Mouse (Mus musculus) forebrain, embryonic 10.5 days (tissue): ENCODE results near the gene Fat3. TPM values are rescaled to one million over a fixed set of nuclear protein-coding genes. Genes with fewer than 3 reads are reported as not detected.

Experiments
- DNase-seq: peaks from one replicate; pipeline ENCODE4 v3.0.0-alpha.2; 2017; ENCODE audit warnings: low spot score; ENCODE audit errors: extremely low spot score
- H3K27ac ChIP-seq: fragments of 300-500 bp; sonication (generic); 2 replicates; pipeline ENCODE4 v1.5.1; 2016; ENCODE audit warnings: mild to moderate bottlenecking
- H3K27me3 ChIP-seq: fragments of 300-500 bp; sonication (generic); 2 replicates; pipeline ENCODE4 v1.6.1; 2016; ENCODE audit warnings: mild to moderate bottlenecking; ENCODE audit not compliant: poor library complexity, severe bottlenecking
- H3K36me3 ChIP-seq: fragments of 300-500 bp; sonication (generic); replicated peaks from 2 replicates; pipeline ENCODE4 v1.6.1; 2016; ENCODE audit warnings: mild to moderate bottlenecking, moderate library complexity
- H3K4me1 ChIP-seq: fragments of 300-500 bp; sonication (generic); 2 replicates; pipeline ENCODE4 v1.6.1; 2016
- H3K4me3 ChIP-seq: fragments of 300-500 bp; sonication (generic); 2 replicates; pipeline ENCODE4 v1.5.1; 2016; ENCODE audit warnings: mild to moderate bottlenecking, moderate library complexity
- H3K9me3 ChIP-seq: fragments of 300-500 bp; sonication (generic); 2 replicates; pipeline ENCODE4 v1.6.1; 2016; ENCODE audit warnings: mild to moderate bottlenecking, moderate library complexity
- WGBS: fragments of 180-500 bp; shearing (Covaris S2); methylation state at CpG from one replicate; pipeline ENCODE4 v1.1.7; 2016; 5-methylcytosine and 5-hydroxymethylcytosine counted together
- polyA plus RNA-seq: library from polyadenylated mRNA; unstranded; fragments of >200 nt; fragmentation: Nextera tagmentation; extraction: Ambion mirVana; gene quantifications from 2 replicates; pipeline ENCODE4 v1.2.1, GENCODE M21; 2016

Gene Fat3
- polyA plus RNA-seq, 1 experiment from 2014 or later: 5.2 TPM

DNA sequence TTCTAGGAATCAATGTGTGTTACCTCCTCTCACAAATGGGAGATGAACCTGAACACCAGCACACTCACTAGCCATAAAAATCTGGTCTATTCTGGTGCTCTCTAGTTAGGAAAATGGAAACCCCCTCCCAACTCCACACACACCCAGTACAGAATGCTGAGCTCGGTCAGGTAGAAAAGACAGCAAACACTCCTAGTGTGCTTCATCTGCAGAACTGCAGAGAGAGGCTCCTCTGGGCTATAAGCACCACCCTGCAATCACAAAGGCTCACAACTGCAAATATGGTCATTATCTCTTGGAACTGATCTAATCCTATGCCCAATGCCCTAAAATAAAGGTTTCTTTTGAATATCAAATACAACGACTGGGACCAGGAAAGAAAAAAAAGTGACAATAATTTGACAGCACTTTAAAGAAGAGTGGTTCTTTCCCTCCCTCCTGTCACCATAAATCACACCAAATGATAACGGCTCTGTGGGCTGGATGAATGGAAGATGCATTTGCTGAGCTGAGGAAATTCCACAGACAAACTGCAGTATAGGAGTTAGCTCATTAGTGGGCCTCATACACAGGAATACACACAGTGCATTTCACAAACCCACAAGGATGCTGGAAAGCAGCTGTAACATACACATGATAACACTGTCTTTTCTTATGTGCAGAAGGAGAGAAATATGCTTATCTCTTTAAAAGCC lies 170.6 kb downstream of the Fat3 start:
- Histone ChIP-seq H3K36me3 (peaks cover 4% of the 10 kb centered on the region; the same call in 1 of the 2 replicates), H3K4me1 (peaks cover 4% of the 10 kb centered on the region; the same call in 1 of the 2 replicates), H3K9me3 (no peaks in the 10 kb centered on the region), H3K27me3 (no peaks in the 10 kb centered on the region), H3K4me3 (no peak overlapping the region), H3K27ac (no peak overlapping the region)
- no peak for DNase-seq
- 61% methylated on average over 3 of the region's 3 CpGs for WGBS

DNA sequence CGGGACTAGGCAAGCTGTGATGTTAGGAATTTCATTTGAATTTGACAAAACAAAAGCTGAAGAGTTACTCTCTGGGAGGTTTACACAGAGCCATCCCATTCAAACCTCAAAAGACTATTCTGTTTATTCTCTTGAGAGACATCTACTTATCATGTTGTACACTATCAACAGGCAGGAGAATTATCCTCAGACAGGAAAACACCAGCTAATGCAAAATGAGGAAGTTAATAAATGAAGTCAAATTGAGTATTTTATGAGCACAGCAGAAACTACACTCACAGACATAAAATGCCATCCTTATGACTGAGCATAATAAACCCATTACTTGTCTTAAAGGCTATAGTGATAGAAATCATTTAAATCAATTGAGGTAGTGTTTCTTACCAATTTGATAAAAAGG lies 182.1 kb downstream of the Fat3 start:
- Histone ChIP-seq H3K4me1 (no peaks in the 10 kb centered on the region), H3K27ac (no peak overlapping the region), H3K9me3 (peaks cover 7% of the 10 kb centered on the region; the same call in 1 of the 2 replicates), H3K27me3 (no peaks in the 10 kb centered on the region), H3K4me3 (no peak overlapping the region), H3K36me3 (no peaks in the 10 kb centered on the region)
- DNase-seq: no peak
- 87% methylated on average over 1 of the region's 1 CpGs for WGBS

DNA sequence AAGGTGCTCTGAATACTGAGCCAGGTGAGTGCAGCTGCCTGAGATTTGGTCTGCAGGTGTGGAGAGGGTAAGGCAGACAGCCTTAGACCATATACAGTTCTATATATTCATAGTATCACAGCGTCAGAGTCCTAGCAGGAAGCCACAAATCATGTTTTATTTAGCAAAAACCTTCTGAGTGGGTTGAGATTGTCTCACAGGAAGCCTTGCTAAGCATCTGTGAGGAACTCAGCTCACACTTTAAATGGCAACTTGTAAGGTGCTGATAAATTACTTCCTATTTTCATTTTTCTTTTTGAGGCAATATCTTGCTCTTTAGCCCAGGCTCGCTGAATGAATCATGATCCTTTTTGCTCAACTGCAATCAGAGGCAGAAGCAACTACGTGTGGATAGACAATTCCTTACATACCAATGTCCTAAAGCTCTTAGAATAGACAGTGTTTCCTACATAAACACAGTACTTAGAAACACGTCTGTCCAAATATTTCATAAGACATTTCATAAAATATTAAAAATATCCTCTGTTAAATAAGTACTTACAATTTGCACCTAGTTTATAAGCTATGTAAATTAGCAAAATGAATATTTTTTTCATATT lies 188.4 kb downstream of the Fat3 start:
- Histone ChIP-seq H3K27me3 (no peaks in the 10 kb centered on the region), H3K27ac (no peak overlapping the region), H3K4me1 (peaks cover 13% of the 10 kb centered on the region), H3K9me3 (peaks cover 7% of the 10 kb centered on the region; the same call in 1 of the 2 replicates), H3K4me3 (no peak overlapping the region), H3K36me3 (no peaks in the 10 kb centered on the region)
- no peak for DNase-seq
- 87% methylated on average over 4 of the region's 4 CpGs for WGBS

GRCm38 (mm10) chr9:16310855-16311848 lies 189.9 kb downstream of the Fat3 start:
- peaks cover under 1% of the 10 kb centered on the region; the same call in 1 of the 2 replicates for H3K9me3 ChIP-seq
- WGBS: 67% methylated on average over 5 of the region's 5 CpGs

GRCm38 (mm10) chr9:16310305-16310704 lies 190.8 kb downstream of the Fat3 start:
- Histone ChIP-seq H3K4me3 (no peak overlapping the region), H3K9me3 (no peaks in the 10 kb centered on the region), H3K36me3 (no peaks in the 10 kb centered on the region), H3K4me1 (peaks cover 19% of the 10 kb centered on the region), H3K27ac (no peak overlapping the region), H3K27me3 (no peaks in the 10 kb centered on the region)
- WGBS: 90% methylated on average over 4 of the region's 4 CpGs
- DNase-seq: no peak

More at GRCm38 (mm10) chr9:16310855-16311848, 189.9 kb downstream of the Fat3 start:
- DNase-seq: no peak
- Histone ChIP-seq H3K4me3 (no peak overlapping the region), H3K27ac (no peak overlapping the region), H3K4me1 (peaks cover 13% of the 10 kb centered on the region), H3K27me3 (no peaks in the 10 kb centered on the region), H3K36me3 (no peaks in the 10 kb centered on the region)

DNA sequence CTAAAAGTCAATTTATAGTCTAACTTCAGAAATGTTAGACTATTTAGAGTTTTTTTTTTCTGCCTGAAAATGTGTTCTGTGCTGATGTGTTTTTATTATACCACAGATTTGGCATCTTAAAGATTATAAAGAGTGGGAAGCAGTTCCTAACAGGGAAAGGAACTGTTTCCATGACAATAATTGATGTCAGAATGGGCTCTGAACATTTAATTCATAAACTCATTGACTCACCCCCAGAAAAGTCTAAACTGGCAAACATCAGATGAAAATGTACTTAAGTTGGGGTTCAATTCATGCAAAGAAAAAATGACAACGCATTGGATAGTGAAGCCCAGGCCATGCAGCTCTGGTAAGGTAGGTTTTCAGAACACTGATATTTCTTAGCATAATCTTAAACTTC lies 193.3 kb downstream of the Fat3 start:
- no peaks in the 10 kb centered on the region for H3K36me3 ChIP-seq
- no peaks in the 10 kb centered on the region for H3K27me3 ChIP-seq
- H3K4me1 ChIP-seq: peaks cover 28% of the 10 kb centered on the region
- H3K4me3 ChIP-seq: no peak overlapping the region
- DNase-seq: no peak
- no peak overlapping the region for H3K27ac ChIP-seq
- WGBS: 94% methylated on average over 1 of the region's 1 CpGs
- no peaks in the 10 kb centered on the region for H3K9me3 ChIP-seq

- H3K27ac ChIP-seq: no peak overlapping the region
- peaks cover 21% of the 10 kb centered on the region for H3K4me1 ChIP-seq
- DNase-seq: no peak
- H3K9me3 ChIP-seq: no peaks in the 10 kb centered on the region
- no peak overlapping the region for H3K4me3 ChIP-seq
- no peaks in the 10 kb centered on the region for H3K27me3 ChIP-seq
- H3K36me3 ChIP-seq: no peaks in the 10 kb centered on the region
Measured at GRCm38 (mm10) chr9:16306222-16306621, 194.9 kb downstream of the Fat3 start.

GRCm38 (mm10) chr9:16305396-16306086 lies 195.5 kb downstream of the Fat3 start:
- H3K4me1 ChIP-seq: peaks cover 15% of the 10 kb centered on the region
- no peak overlapping the region for H3K4me3 ChIP-seq
- H3K9me3 ChIP-seq: no peaks in the 10 kb centered on the region
- WGBS: 87% methylated on average over 2 of the region's 2 CpGs
- no peaks in the 10 kb centered on the region for H3K27me3 ChIP-seq
- H3K36me3 ChIP-seq: no peaks in the 10 kb centered on the region
- no peak for DNase-seq
- H3K27ac ChIP-seq: no peak overlapping the region

- Histone ChIP-seq H3K4me1 (peaks cover 15% of the 10 kb centered on the region), H3K4me3 (no peak overlapping the region), H3K9me3 (no peaks in the 10 kb centered on the region), H3K27ac (no peak overlapping the region), H3K36me3 (no peaks in the 10 kb centered on the region), H3K27me3 (no peaks in the 10 kb centered on the region)
- no peak for DNase-seq
- 78% methylated on average over 2 of the region's 2 CpGs for WGBS
Measured at GRCm38 (mm10) chr9:16304949-16305348, 196.1 kb downstream of the Fat3 start.

DNA sequence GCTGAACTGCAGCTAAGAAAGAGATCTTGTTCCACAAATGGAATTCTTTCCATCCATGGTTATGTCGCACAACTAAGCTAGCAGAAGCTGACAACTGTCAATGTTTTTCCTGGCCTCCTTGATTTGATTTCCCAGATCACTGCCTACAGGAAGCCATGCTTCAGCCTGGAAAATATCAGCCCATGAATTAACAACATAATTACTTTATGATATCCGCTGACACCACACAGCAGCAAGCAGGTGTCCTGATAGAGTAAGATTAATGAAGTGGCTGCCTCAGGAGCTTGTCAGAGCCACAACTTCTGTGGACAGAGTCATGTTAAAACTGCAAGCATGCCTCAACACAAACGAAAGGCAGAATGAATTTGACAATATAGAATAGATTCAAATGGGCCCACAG lies 198.6 kb downstream of the Fat3 start:
- WGBS: 80% methylated on average over 3 of the region's 3 CpGs
- Histone ChIP-seq H3K4me1 (peaks cover 15% of the 10 kb centered on the region), H3K4me3 (no peak overlapping the region), H3K27me3 (no peaks in the 10 kb centered on the region), H3K36me3 (no peaks in the 10 kb centered on the region), H3K9me3 (no peaks in the 10 kb centered on the region), H3K27ac (no peak overlapping the region)
- DNase-seq: no peak

- H3K4me1 ChIP-seq: peaks cover 17% of the 10 kb centered on the region
- DNase-seq: no peak
- WGBS: 91% methylated on average over 3 of the region's 3 CpGs
- H3K9me3 ChIP-seq: no peaks in the 10 kb centered on the region
- no peaks in the 10 kb centered on the region for H3K27me3 ChIP-seq
- no peaks in the 10 kb centered on the region for H3K36me3 ChIP-seq
- no peak overlapping the region for H3K4me3 ChIP-seq
- no peak overlapping the region for H3K27ac ChIP-seq
Measured at GRCm38 (mm10) chr9:16297935-16298334, 203.2 kb downstream of the Fat3 start.
